Mouse (Mus musculus) cerebellum, adult 2 months (tissue): ENCODE measurements around the gene Fbxl20.

Experiments
- CTCF ChIP-seq: fragments of 200-500 bp; IDR thresholded peaks from 2 replicates; pipeline ENCODE4 v1.5.1; 2011; ENCODE audit warnings: low read depth, mild to moderate bottlenecking, control low read depth, low read length, moderate library complexity, borderline replicate concordance; ENCODE audit not compliant: insufficient read depth
- POLR2A ChIP-seq: fragments of 200-500 bp; IDR thresholded peaks from 2 replicates; pipeline ENCODE4 v1.6.1; 2011; ENCODE audit warnings: low read length, control low read depth, borderline replicate concordance; ENCODE audit not compliant: insufficient read depth

GRCm38 (mm10) chr11:98046466-98046865 is 103.7 kb downstream of the Fbxl20 start:
- TF ChIP-seq POLR2A: no peak
- no peak for TF ChIP-seq CTCF
